Mouse (Mus musculus): ENCODE data around the gene Ypel4.

- TF ChIP-seq CTCF (IDR thresholded peaks at IDR 0.05; ENCODE audit: insufficient read depth, low read length) (no peak), POLR2A (IDR thresholded peaks at IDR 0.05; ENCODE audit: borderline replicate concordance, extremely low read depth, low read depth, low read length) (no peak)
Measured at GRCm38 (mm10) chr2:84721182-84721581, 12.7 kb upstream of the Ypel4 start.
